Mouse (Mus musculus): ENCODE measurements around the gene Gnb1l.

Gnb1l gene

GRCm38 (mm10) chr16:18586906-18587546, 88.5 kb downstream of the Gnb1l start:
- no peak for DNase-seq (ENCODE audit: low spot score in 2 of 2)

DNA sequence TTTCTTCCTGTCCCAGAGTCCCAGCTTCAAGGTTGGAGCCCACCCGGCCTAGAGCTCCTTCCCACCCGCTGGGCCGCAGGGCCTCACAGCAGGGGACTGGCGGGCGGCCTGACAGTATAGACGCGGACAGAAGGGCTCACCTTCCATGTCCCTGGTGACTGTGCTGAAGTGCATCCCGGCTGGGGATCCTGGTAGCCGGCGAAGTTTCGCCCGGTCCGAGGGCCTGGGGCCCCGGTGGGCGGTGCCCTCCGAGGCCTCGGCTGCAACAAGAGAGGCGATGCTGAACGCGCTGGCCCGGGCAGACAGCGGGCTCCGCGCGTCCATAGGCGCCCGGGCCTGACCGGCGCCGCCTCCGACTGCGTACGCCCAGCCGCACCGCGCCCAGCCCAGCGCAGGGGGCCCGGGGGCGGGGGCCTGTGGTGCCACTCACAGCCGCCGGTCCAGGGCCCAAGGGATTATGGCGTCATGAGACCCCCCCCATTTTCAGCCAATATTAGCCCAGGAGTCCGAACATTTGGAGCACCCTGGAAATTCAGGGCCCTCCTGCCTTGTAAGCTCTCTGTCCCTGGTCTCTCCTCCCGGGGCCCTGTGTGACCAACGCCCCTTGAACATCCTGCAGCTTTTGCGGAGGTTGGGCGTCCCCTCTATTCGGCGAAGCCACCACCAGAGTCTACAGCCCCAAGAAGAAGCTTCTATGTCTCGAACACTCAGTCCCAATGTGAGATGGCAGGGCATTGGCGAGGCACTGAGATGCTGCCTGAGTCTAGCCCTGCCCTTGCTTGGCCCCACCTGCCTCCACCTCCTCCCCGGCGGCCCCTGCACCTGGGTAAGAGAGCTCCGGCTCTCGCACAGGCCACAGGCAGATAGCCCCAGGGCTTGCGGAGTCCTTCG, 89.6 kb downstream of the Gnb1l start:
- DNase-seq (ENCODE audit: low spot score in 2 of 2) = no peak

DNA sequence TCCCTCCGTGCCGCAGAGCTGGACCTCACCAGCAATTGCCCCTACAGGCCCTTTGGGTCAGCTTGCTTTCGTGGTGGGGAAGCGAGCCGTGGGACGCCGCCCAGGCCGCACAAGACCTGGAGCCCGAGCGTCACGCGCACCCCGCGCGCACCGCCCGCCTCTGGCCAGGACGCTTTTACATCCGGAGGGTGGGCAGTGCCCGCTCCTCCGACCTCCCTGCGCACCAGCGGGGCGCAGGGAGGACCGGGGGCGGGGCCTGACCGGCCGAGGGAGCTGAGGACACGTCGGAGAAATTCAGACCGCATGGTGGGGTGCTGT, 90.2 kb downstream of the Gnb1l start:
- no peak for DNase-seq (ENCODE audit: low spot score in 2 of 2)

GRCm38 (mm10) chr16:18589080-18589621, 90.6 kb downstream of the Gnb1l start:
- no peak for DNase-seq (ENCODE audit: low spot score in 2 of 2)

GRCm38 (mm10) chr16:18589804-18590790, 91.6 kb downstream of the Gnb1l start, which contains the start of gene Tbx1:
Gene Tbx1 (minus strand): TSS chr16:18590671.
- DNase-seq (ENCODE audit: low spot score in 2 of 2) = peak in 1 of 2 experiments; percentile 46

GRCm38 (mm10) chr16:18591047-18592018, 92.8 kb downstream of the Gnb1l start:
- peak in 1 of 2 experiments; percentile 41 for DNase-seq (ENCODE audit: low spot score in 2 of 2)

- no peak for DNase-seq (ENCODE audit: low spot score in 2 of 2)
These were observed 95.4 kb downstream of the Gnb1l start for GRCm38 (mm10) chr16:18593930-18594329.

- DNase-seq (ENCODE audit: low spot score in 2 of 2) = no peak
These were observed 97.7 kb downstream of the Gnb1l start for GRCm38 (mm10) chr16:18596255-18596654.

GRCm38 (mm10) chr16:18598006-18598405, 99.5 kb downstream of the Gnb1l start:
- DNase-seq (ENCODE audit: low spot score in 2 of 2) = no peak

- DNase-seq (ENCODE audit: low spot score in 2 of 2) = no peak
These were observed 102.9 kb downstream of the Gnb1l start for GRCm38 (mm10) chr16:18601447-18601846.

DNA sequence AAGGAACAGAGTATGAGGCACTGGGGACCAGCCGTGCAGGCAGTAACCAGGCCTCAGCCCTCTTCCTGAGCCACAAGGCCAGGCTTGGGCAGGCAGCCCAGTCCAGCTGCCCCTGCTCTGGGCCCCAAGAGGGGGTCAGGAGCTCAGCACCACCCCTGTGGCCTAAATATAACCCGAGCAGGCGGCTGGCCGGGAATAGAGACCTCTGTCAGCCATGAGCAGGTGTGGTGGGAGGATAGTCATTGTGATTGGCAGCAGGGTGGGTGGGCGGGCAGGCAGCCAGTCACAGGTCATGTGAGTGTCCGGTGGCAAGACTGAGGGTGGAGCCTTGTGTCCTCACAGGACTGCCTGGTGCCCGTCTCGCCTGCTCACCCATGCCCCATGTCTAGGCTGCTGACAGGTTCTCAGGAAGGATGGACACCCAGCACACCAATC, 105.8 kb downstream of the Gnb1l start:
- DNase-seq (ENCODE audit: low spot score in 2 of 2) = no peak

- DNase-seq (ENCODE audit: low spot score in 2 of 2) = no peak
These were observed 107.2 kb downstream of the Gnb1l start for GRCm38 (mm10) chr16:18605705-18606104.

DNA sequence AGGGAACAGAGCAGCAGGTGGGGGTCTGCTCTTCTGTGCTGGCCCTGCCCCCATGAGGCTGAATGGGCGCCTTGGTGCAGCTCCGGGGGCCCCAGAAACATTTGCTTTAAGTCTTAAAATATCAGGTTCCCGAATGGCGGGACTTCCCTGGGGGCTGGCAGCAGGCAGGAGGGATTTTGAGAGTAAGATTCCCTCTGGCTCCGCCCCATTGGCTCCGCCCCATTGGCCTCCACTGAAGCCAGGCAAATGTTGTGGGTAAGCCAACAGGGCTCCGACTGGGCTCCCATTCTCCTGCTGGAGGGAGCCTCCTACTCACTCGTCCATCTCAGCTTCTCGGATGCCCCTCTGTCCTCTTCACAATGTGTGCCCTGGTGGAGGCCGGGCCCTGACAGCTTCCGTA, 109.7 kb downstream of the Gnb1l start:
- no peak for DNase-seq (ENCODE audit: low spot score in 2 of 2)

DNA sequence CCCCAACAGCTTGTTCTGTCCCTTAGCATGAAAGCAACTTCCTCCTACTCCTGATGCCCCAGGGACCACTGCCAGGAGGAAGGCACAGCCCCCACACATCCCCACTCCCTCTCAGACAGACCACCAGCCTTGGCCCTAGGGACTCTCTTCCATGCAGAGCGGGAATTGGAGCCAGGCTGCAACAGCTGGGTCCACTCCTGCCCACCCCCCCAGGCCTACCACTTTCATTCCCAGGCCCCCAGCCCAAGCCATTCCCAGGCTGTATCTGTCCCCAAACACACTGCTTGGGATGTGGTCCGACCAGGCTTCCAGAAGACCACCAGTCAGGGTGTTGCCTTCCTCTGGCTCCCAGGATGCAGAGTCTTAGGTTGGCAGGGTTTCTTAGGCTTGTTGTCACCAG, 110.6 kb downstream of the Gnb1l start:
- no peak for DNase-seq (ENCODE audit: low spot score in 2 of 2)

GRCm38 (mm10) chr16:18611752-18612151, 113.2 kb downstream of the Gnb1l start:
- no peak for DNase-seq (ENCODE audit: low spot score in 2 of 2)

GRCm38 (mm10) chr16:18613301-18613700, 114.8 kb downstream of the Gnb1l start:
- DNase-seq (ENCODE audit: low spot score in 2 of 2) = no peak

All from spleen, postnatal 10 days (tissue).